Mouse (Mus musculus) C2C12 (cell line): Measurements from ENCODE around the gene Ttc37. TPM values are rescaled to one million over a fixed set of nuclear protein-coding genes. Genes with fewer than 3 reads are reported as not detected.

Experiments
- H3K27me3 ChIP-seq: one replicate; pipeline ENCODE4 v1.6.1; 2011; ENCODE audit not compliant: control insufficient read depth, insufficient read depth, insufficient read length
- H3K36me3 ChIP-seq: one replicate; pipeline ENCODE4 v1.6.1; 2011; ENCODE audit not compliant: control insufficient read depth, insufficient read depth
- H3K4me3 ChIP-seq: one replicate; pipeline ENCODE4 v1.5.1; 2011; ENCODE audit warnings: mild to moderate bottlenecking, control low read depth; ENCODE audit not compliant: poor library complexity, insufficient read depth, severe bottlenecking
- H3K79me2 ChIP-seq: one replicate; pipeline ENCODE4 v1.6.1; 2011; ENCODE audit not compliant: control insufficient read depth, insufficient read depth
- H3K79me3 ChIP-seq: one replicate; pipeline ENCODE4 v1.6.1; 2011; ENCODE audit warnings: low read depth, control low read depth
- H3ac ChIP-seq: one replicate; pipeline ENCODE3; 2011; ENCODE audit warnings: low read depth; ENCODE audit not compliant: control insufficient read depth, insufficient read length
- CEBPB ChIP-seq: IDR thresholded peaks from one replicate; pipeline ENCODE4 v1.6.1; 2011; ENCODE audit warnings: low read depth, mild to moderate bottlenecking, control low read depth, moderate library complexity
- CTCF ChIP-seq: IDR thresholded peaks from one replicate; pipeline ENCODE4 v1.5.1; 2011; ENCODE audit not compliant: control insufficient read depth, insufficient read depth, insufficient read length
- FOSL1 ChIP-seq: IDR thresholded peaks from one replicate; pipeline ENCODE4 v1.8.0; 2011; ENCODE audit warnings: mild to moderate bottlenecking, low read length; ENCODE audit not compliant: poor library complexity, insufficient read depth, severe bottlenecking
- MAX ChIP-seq: IDR thresholded peaks from one replicate; pipeline ENCODE4 v1.6.1; 2011; ENCODE audit warnings: mild to moderate bottlenecking, control low read depth
- MYOD1 ChIP-seq: IDR thresholded peaks from one replicate; pipeline ENCODE4 v1.6.1; 2011; ENCODE audit warnings: low read depth; ENCODE audit not compliant: control insufficient read depth, insufficient read length
- MYOG ChIP-seq: IDR thresholded peaks from one replicate; pipeline ENCODE4 v1.6.1; 2011; ENCODE audit not compliant: control insufficient read depth, insufficient read length; ENCODE audit errors: extremely low read depth
- USF1 ChIP-seq: IDR thresholded peaks from one replicate; pipeline ENCODE4 v1.6.1; 2011; ENCODE audit warnings: low read depth, mild to moderate bottlenecking, control low read depth, moderate library complexity
- long read RNA-seq, 2 experiments: library from polyadenylated mRNA; unstranded; transcript quantifications; one replicate each; pipeline ENCODE4 v2.0.0; 2019 to 2020
- polyA plus RNA-seq: library from polyadenylated mRNA; unstranded; fragments of >200 nt; fragmentation: generic; extraction: Trizol; gene quantifications from one replicate; pipeline ENCODE4 v1.2.1, GENCODE M21; 2012; ENCODE audit warnings: missing spikeins

Ttc37 gene
- 4.3 TPM for polyA plus RNA-seq
- long read RNA-seq, experiment 1, partial matches to known transcripts, result 3 of 4 reads
- long read RNA-seq, experiment 1, other reads (novel, unspliced or antisense), result 1 of 4 reads
- long read RNA-seq, experiment 2, full-length matches to known transcripts, result 41 of 95 reads
- long read RNA-seq, experiment 2, partial matches to known transcripts, result 25 of 95 reads
- long read RNA-seq, experiment 2, other reads (novel, unspliced or antisense), result 29 of 95 reads

DNA sequence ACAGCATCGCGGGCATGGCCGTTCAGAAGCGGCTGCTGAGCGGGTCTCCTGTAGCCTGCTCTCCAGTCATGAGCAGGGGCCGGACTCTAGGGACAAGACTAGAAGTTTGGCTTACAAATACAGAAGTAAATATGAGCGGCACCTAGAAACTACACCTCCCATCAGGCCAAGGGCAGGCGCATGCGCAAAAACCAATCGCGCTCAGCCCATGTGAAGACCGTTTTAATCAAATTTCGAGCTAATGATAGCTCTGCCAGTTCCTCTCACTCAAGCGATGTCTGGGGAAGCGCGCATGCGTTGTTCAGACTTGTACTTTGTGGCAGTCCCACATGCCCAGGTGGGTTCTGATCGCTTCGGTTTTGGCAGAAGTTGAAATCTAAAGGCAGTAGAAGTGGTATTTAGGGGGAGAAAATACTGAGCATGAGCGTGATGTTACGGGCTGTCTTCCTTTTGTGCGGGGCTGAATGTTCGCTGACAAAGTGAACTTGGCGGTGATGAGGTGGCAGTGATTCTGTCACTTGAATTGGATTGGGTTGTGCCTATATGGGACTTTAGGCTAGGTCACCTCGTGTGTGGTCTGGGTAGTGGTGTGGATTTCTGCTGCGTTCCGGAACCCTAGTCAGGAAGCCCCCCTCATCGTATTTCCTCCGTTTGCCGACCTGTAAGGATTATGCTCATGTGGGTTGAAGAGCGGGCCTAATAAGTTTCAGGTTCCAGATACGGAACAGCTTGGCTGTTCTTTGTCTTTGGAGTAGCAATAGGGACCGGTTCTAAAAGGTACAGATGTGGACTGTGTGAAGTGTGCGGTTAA lies at the start of gene Ttc37, which contains the start of gene Arsk:
Ttc37 (plus strand) TSS at position 242 of the 811 bp plus-strand sequence.
Arsk (minus strand) TSS at position 168 of the 811 bp plus-strand sequence.
- Histone ChIP-seq H3K36me3 (peaks cover 5% of the 10 kb centered on the region), H3K79me2 (peaks cover 48% of the 10 kb centered on the region), H3K4me3 (peak within 1 kb of the TSS; percentile 86), H3ac (peak within 1 kb of the TSS; percentile 88), H3K79me3 (peaks cover 19% of the 10 kb centered on the region), H3K27me3 (no peaks in the 10 kb centered on the region)
- TF ChIP-seq MAX, result peak; percentile 75
- TF ChIP-seq USF1, result no peak
- no peak for TF ChIP-seq MYOG
- no peak for TF ChIP-seq MYOD1
- no peak for TF ChIP-seq CEBPB
- TF ChIP-seq CTCF, result no peak

- no peak overlapping the region for H3ac ChIP-seq
- no peaks in the 10 kb centered on the region for H3K79me3 ChIP-seq
- H3K27me3 ChIP-seq, result peaks cover 6% of the 10 kb centered on the region
- TF ChIP-seq CTCF, result no peak
- TF ChIP-seq FOSL1, result no peak
- no peak for TF ChIP-seq USF1
- TF ChIP-seq CEBPB, result no peak
- no peak for TF ChIP-seq MYOG
- TF ChIP-seq MYOD1, result no peak
- TF ChIP-seq MAX, result no peak
- no peaks in the 10 kb centered on the region for H3K79me2 ChIP-seq
- H3K36me3 ChIP-seq, result no peaks in the 10 kb centered on the region
- H3K4me3 ChIP-seq, result no peak overlapping the region
Observed at GRCm38 (mm10) chr13:76055391-76056232, 42.9 kb upstream of the Ttc37 start.

DNA sequence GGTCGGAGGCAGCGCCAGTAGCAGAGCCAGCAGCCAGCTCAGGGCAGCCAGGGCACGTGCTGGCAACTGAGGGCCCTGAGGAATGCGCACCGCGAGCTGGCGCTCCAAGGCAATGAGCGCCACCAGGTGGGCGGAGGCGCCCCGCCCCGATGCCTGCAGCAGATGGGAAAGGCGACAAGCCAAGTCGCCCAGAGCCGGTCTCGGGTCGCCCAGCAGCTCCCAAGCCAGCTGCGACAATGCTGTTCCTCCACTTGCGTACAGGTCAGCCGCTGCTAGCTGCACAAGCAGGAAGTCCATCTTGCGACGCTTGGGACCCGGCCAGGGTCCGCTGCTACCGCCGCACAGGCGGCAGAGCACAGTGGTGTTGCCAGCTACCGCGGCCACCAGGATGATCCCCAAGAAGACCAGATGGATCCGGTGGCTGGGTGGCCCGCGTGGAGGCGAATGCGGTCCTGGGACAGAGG lies 42.2 kb upstream of the Ttc37 start:
- Histone ChIP-seq H3K79me2 (no peaks in the 10 kb centered on the region), H3K36me3 (no peaks in the 10 kb centered on the region), H3K4me3 (no peak overlapping the region), H3ac (no peak overlapping the region), H3K79me3 (no peaks in the 10 kb centered on the region), H3K27me3 (peaks cover 6% of the 10 kb centered on the region)
- TF ChIP-seq FOSL1 (no peak), CTCF (peak; percentile 42)

DNA sequence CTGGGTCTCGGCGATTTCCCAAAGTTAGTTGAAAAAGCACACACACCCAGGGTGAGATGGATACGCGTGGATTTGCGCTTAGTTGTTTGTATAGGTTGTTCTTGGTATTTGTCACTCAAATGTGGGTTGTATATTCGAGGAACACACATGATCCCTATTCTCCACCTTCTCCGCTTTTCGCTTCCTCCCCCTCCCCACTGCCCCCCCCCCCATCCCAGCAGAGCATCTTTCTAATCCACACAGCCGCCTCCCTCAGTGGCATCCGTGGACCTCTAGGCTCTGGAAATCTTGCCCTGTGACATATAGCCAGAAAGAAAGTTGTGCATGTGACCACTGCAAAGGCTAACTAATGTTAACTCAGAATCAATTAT lies 41.7 kb upstream of the Ttc37 start, which contains the start of gene Gpr150:
Gpr150 (minus strand) TSS at position 101 of the 371 bp plus-strand sequence.
- H3K36me3 ChIP-seq, result no peaks in the 10 kb centered on the region
- H3K79me2 ChIP-seq, result no peaks in the 10 kb centered on the region
- H3K79me3 ChIP-seq, result no peaks in the 10 kb centered on the region
- no peak within 1 kb of the TSS for H3ac ChIP-seq
- no peak within 1 kb of the TSS for H3K4me3 ChIP-seq
- peaks cover 6% of the 10 kb centered on the region for H3K27me3 ChIP-seq
- TF ChIP-seq MAX, result no peak
- TF ChIP-seq CTCF, result no peak
- TF ChIP-seq MYOG, result no peak
- TF ChIP-seq FOSL1, result no peak
- TF ChIP-seq USF1, result no peak
- no peak for TF ChIP-seq CEBPB
- TF ChIP-seq MYOD1, result no peak

DNA sequence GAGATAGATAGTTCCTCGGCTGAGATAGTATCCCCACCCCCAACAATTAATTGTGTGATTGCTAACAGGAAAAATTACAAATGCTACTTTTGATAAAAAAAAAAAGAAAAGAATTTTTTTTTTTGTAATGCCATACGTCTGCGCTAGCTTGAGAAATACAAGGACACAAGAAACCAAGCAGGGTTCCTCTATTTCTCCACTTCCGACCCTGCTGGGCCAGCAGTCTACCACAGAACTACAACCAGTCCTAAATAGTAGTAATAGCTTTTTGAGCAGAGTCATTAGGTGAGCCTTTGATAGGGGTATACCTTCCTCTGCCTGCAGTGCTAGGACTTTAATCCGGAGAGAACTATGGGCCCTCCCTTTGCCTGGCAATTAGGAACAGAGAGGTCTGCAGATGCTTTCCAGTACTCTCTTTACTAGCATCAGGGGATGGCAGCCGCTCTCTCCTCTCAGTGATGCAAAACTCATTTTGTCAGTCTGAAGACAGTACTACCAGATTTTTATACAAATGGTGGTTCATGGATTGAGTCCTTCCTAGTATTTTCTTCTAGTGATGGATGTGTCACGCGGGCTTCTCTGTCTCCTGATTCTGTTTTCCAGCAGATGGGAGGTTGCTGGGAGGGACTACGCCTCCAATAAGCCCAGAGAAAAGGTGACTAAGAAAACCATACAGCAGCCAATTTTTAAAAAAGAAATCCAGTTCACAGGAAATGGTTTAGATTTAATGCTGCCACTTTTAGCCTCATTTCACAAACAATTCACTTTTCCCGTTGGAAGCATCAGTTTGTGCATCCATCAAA lies 41.1 kb upstream of the Ttc37 start:
- Histone ChIP-seq H3K79me2 (no peaks in the 10 kb centered on the region), H3K79me3 (no peaks in the 10 kb centered on the region), H3K36me3 (no peaks in the 10 kb centered on the region), H3K4me3 (no peak overlapping the region), H3ac (no peak overlapping the region), H3K27me3 (peaks cover 6% of the 10 kb centered on the region)
- no peak for TF ChIP-seq FOSL1
